Mouse (Mus musculus) regulatory T cell (primary cell): ENCODE results near the gene Ints13.

ENCODE experiments used
- in situ Hi-C: fragments of 300-600 bp; cut with MboI, MseI; formaldehyde crosslinking; loops from one replicate; pipeline ENCODE4 v1.15.1; 2025; ENCODE audit warnings: high pct_unique_total_duplicates

The Ints13 gene

GRCm38 (mm10) chr6:146540386-146540785 lies 37.2 kb downstream of the Ints13 start:
- in situ Hi-C loops = no loop called here

- in situ Hi-C loops = loop anchor here (5.0 kb wide), 1 partner anchor 81 kb away; no protein-coding TSS in a partner anchor
Observed at GRCm38 (mm10) chr6:146538661-146539060, 39.0 kb downstream of the Ints13 start.

- in situ Hi-C loops = loop anchor here (5.0 kb wide), 1 partner anchor 81 kb away; no protein-coding TSS in a partner anchor
Observed at GRCm38 (mm10) chr6:146538071-146538470, 39.6 kb downstream of the Ints13 start.

GRCm38 (mm10) chr6:146537111-146537510 lies 40.5 kb downstream of the Ints13 start:
- in situ Hi-C loops = loop anchor here (5.0 kb wide), 1 partner anchor 80 kb away; no protein-coding TSS in a partner anchor

GRCm38 (mm10) chr6:146535501-146535900 lies 42.1 kb downstream of the Ints13 start:
- in situ Hi-C loops = loop anchor here (5.0 kb wide), 1 partner anchor 78 kb away; no protein-coding TSS in a partner anchor

- in situ Hi-C loops = no loop called here
Observed at GRCm38 (mm10) chr6:146533146-146533545, 44.5 kb downstream of the Ints13 start.

GRCm38 (mm10) chr6:146530769-146531168 lies 46.9 kb downstream of the Ints13 start:
- in situ Hi-C loops = no loop called here

- in situ Hi-C loops = no loop called here
Observed at GRCm38 (mm10) chr6:146530363-146530762, 47.3 kb downstream of the Ints13 start.

- in situ Hi-C loops = loop anchor here (10.0 kb wide), 1 partner anchor 567 kb away; the partner anchor contains the start of gene Klhl42
Observed at GRCm38 (mm10) chr6:146527537-146527936, 50.1 kb downstream of the Ints13 start.

- in situ Hi-C loops = loop anchor here (10.0 kb wide), 1 partner anchor 569 kb away; the partner anchor contains the start of gene Klhl42
Observed at GRCm38 (mm10) chr6:146525500-146525899, 52.1 kb downstream of the Ints13 start.

- in situ Hi-C loops = loop anchor here (10.0 to 25.0 kb wide), 2 partner anchors 573 to 1834 kb away; partner anchors contain the start of gene Klhl42
Observed at GRCm38 (mm10) chr6:146521456-146522245, 56.0 kb downstream of the Ints13 start.

GRCm38 (mm10) chr6:146519019-146519418 lies 58.6 kb downstream of the Ints13 start:
- in situ Hi-C loops = loop anchor here (25.0 kb wide), 1 partner anchor 1832 kb away; no protein-coding TSS in a partner anchor

- in situ Hi-C loops = loop anchor here (25.0 kb wide), 1 partner anchor 1829 kb away; no protein-coding TSS in a partner anchor
Observed at GRCm38 (mm10) chr6:146515936-146516335, 61.7 kb downstream of the Ints13 start.

GRCm38 (mm10) chr6:146514531-146514948 lies 63.1 kb downstream of the Ints13 start:
- in situ Hi-C loops = loop anchor here (25.0 kb wide), 1 partner anchor 1827 kb away; no protein-coding TSS in a partner anchor

GRCm38 (mm10) chr6:146513899-146514298 lies 63.7 kb downstream of the Ints13 start:
- in situ Hi-C loops = loop anchor here (25.0 kb wide), 1 partner anchor 1827 kb away; no protein-coding TSS in a partner anchor

GRCm38 (mm10) chr6:146513384-146513783 lies 64.3 kb downstream of the Ints13 start:
- in situ Hi-C loops = loop anchor here (25.0 kb wide), 1 partner anchor 1826 kb away; no protein-coding TSS in a partner anchor

GRCm38 (mm10) chr6:146511511-146511910 lies 66.1 kb downstream of the Ints13 start:
- in situ Hi-C loops = loop anchor here (25.0 kb wide), 1 partner anchor 1824 kb away; no protein-coding TSS in a partner anchor

GRCm38 (mm10) chr6:146509891-146510290 lies 67.7 kb downstream of the Ints13 start:
- in situ Hi-C loops = loop anchor here (25.0 kb wide), 1 partner anchor 1823 kb away; no protein-coding TSS in a partner anchor

- in situ Hi-C loops = loop anchor here (25.0 kb wide), 1 partner anchor 1817 kb away; no protein-coding TSS in a partner anchor
Observed at GRCm38 (mm10) chr6:146504459-146504858, 73.2 kb downstream of the Ints13 start.

GRCm38 (mm10) chr6:146502856-146503255 lies 74.8 kb downstream of the Ints13 start:
- in situ Hi-C loops = loop anchor here (25.0 kb wide), 1 partner anchor 1816 kb away; no protein-coding TSS in a partner anchor

GRCm38 (mm10) chr6:146501866-146502804 lies 75.5 kb downstream of the Ints13 start, which contains the start of gene Itpr2:
Gene Itpr2 (minus strand): TSS chr6:146502223.
- in situ Hi-C loops = loop anchor here (25.0 kb wide), 1 partner anchor 1815 kb away; no protein-coding TSS in a partner anchor
